18 mouse cellular contexts compared by ENCODE assay signal in the genomic region with DNA sequence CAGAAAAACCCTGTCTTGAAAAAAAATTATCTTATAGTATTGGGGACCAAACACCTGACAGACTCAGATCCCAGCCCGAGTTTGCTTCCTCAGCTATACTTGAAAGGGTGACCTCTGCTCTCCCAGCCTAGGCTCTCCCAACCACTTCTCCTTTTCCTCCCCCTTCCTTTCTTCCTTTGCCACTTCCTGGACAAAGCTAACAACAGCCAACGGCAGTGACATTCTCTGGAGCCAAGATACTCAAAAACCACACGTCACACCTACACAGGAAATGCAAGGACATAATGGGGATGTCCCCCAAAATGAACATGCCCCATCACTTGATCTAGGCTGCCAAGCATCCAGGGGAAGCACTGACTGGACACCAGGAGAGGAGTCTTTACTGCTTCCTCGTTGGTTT. TPM values are rescaled to one million over a fixed set of nuclear protein-coding genes. Genes with fewer than 3 reads are reported as not detected.
DNase-seq lines count a peak whose midpoint lies in the region; ATAC-seq lines count a peak whose summit lies in the region.
"Had no signal": no experiment of that assay in that cellular context is flagged by ENCODE, and none has a peak within 500 bp of the region (broad histone marks: within the 10 kb centered on the region; RNA-seq: fewer than 3 reads in every experiment).

No protein-coding gene starts in this region.

- ATAC-seq in megakaryocyte, adult 5-6 weeks (ENCODE audit: poor library complexity, severe bottlenecking) = peak; percentile 74
- ATAC-seq: forebrain, embryonic 16.5 days; hindbrain, embryonic 16.5 days; liver, postnatal 0 days; midbrain, embryonic 13.5 days had no signal

- peak; percentile 19 for DNase-seq in lung, postnatal 25 days (ENCODE audit: low spot score)
- no peak for DNase-seq in lung, adult 18-20 months
- DNase-seq in c-Kit-positive CD71-negative TER-119-negative erythroid progenitor cells, embryonic 14.5 days (ENCODE audit: low read depth) = peak; percentile 28
- DNase-seq in thymus, postnatal 4 days = no peak
- DNase-seq in left cerebral cortex, adult 18-20 months (ENCODE audit: low spot score in 2 of 2) = no peak
- no peak for DNase-seq in kidney, adult 8-10 months
- DNase-seq: cerebellum, adult 11-12 months; cerebellum, postnatal 14 days; heart, postnatal 4 days; kidney, adult 18-20 months; kidney, postnatal 14 days; liver, postnatal 0 days; lung, postnatal 4 days; thymus, postnatal 25 days had no signal

RNA-seq across cellular contexts. Expression of a gene that starts 29.0 kb away (rescaled TPM):
- total RNA-seq in megakaryocyte, adult 5-6 weeks (2015) = 284 and 306 TPM in 2 replicates
- 339 and 371 TPM in 2 replicates for total RNA-seq in megakaryocyte, adult 5-6 weeks (2017)
- 1 to 10 TPM; 5.3 to 7.7 TPM for total RNA-seq in left cerebral cortex, adult 18-20 months (2021)

RNA-seq across cellular contexts. Expression of a gene that starts 56.2 kb away (rescaled TPM):
- total RNA-seq in megakaryocyte, adult 5-6 weeks (2015) = 24.8 and 31.2 TPM in 2 replicates
- 15.5 and 23.6 TPM in 2 replicates for total RNA-seq in megakaryocyte, adult 5-6 weeks (2017)
- total RNA-seq in left cerebral cortex, adult 18-20 months (2021) = 100 to 1,000 TPM; 204 to 207 TPM

Comparison
In these comparisons a context has a peak if more than half of its experiments do, and no peak if none do; other contexts are left out.
1. DNase-seq: peak in lung, postnatal 25 days (single experiment) and c-Kit-positive CD71-negative TER-119-negative erythroid progenitor cells, embryonic 14.5 days (single experiment); none in lung, adult 18-20 months (0 of 2), thymus, postnatal 4 days (single experiment), left cerebral cortex, adult 18-20 months (0 of 2) and kidney, adult 8-10 months (0 of 2).
2. RNA of a gene that starts 29.0 kb away (total RNA-seq): 284 to 371 TPM in megakaryocyte, adult 5-6 weeks; 5.3 to 7.7 TPM in left cerebral cortex, adult 18-20 months; every median in the first group is over 10 times any median in the second.
3. RNA of a gene that starts 56.2 kb away (total RNA-seq): 204 to 207 TPM in left cerebral cortex, adult 18-20 months; 15.5 to 31.2 TPM in megakaryocyte, adult 5-6 weeks; every median in the first group is over 4 times any median in the second.